Mouse (Mus musculus) erythroblast, embryonic 14.5 days (primary cell): ENCODE results near the gene Ascc1.

Source experiments
- GATA1 ChIP-seq: IDR thresholded peaks from 2 replicates; pipeline ENCODE4 v1.6.1; 2012; ENCODE audit warnings: low read length, inconsistent platforms, mixed read lengths
- TAL1 ChIP-seq: IDR thresholded peaks from 3 replicates; pipeline ENCODE4 v1.6.1; 2012; ENCODE audit warnings: low read length, inconsistent platforms, mixed read lengths

DNA sequence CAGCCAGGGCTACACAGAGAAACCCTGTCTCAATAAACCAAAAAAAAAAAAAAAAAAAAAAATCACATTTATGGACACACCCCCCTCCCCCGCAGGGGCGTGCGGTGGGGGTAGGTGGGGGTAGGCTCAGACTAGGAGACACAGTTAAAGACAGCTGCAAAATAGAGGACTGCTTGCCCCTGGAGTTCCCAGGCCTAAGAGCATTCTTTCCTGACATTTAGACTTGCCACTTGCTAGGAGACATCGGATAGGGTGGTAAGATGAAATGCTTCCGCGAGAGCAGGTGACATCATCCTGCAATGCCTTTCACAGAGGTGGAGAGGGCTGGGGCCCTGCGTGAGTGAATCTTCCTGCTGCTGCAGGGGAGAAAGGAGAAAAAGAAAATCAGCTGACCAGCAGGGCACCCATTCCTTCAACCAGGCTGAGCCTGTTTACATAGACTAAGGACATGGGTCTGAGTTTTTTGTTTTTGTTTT, 49.0 kb upstream of the Ascc1 start:
- TF ChIP-seq GATA1 (no peak), TAL1 (no peak)
